Mouse (Mus musculus): ENCODE data around the gene Ptprcap. TPM values are rescaled to one million over a fixed set of nuclear protein-coding genes. Genes with fewer than 3 reads are reported as not detected.

Ptprcap gene
- total and polyA plus RNA-seq, 3 experiments, result 1.1 to 6.4 (median 1.7) TPM

- no peak for DNase-seq
- Histone ChIP-seq H3K27ac (peak overlapping the region; percentile 97), H3K79me2 (replicated peaks; ENCODE audit: control insufficient read depth, insufficient read depth, low read length) (no peaks in the 10 kb centered on the region), H3K4me3 (peak overlapping the region; percentile 75), H3K4me1 (ENCODE audit: control insufficient read depth, insufficient read depth, low read length) (peaks cover 9% of the 10 kb centered on the region), H3K36me3 (ENCODE audit: control insufficient read depth, insufficient read depth, low read length) (no peaks in the 10 kb centered on the region), H3K27me3 (ENCODE audit: control insufficient read depth, insufficient read depth, low read length) (no peaks in the 10 kb centered on the region), H3K9ac (ENCODE audit: low read depth, low read length) (peak overlapping the region; percentile 37)
- 42% methylated on average over 9 of the region's 9 CpGs for WGBS
- intact Hi-C loops (cut with DNase I), result loop anchor here (2.0 kb wide), 1 partner anchor 15 kb away; the partner anchor contains the start of gene Rps6kb2
- no peak for TF ChIP-seq CTCF (IDR thresholded peaks at IDR 0.05)
- TF ChIP-seq POLR2A (IDR thresholded peaks at IDR 0.05; ENCODE audit: insufficient read depth, low read depth, low read length), result peak; percentile 83; the same call in 1 of the 2 replicates
Observed at GRCm38 (mm10) chr19:4147782-4148490, 5.5 kb upstream of the Ptprcap start.

GRCm38 (mm10) chr19:4148491-4148806 is 5.0 kb upstream of the Ptprcap start, which contains the start of gene Coro1b:
Gene Coro1b, plus strand, starts transcription at chr19:4148619.
- intact Hi-C loops (cut with DNase I), result loop anchor here (2.0 kb wide), 1 partner anchor 14 kb away; the partner anchor contains the start of gene Rps6kb2
- no peak for TF ChIP-seq CTCF (IDR thresholded peaks at IDR 0.05)
- TF ChIP-seq EP300 (IDR thresholded peaks at IDR 0.05; ENCODE audit: insufficient read depth, low read depth, low read length), result 0 out of 2 replicates have a peak, but pooled peaks have one; percentile 48
- peak; percentile 82; the same call in 1 of the 2 replicates for TF ChIP-seq POLR2A (IDR thresholded peaks at IDR 0.05; ENCODE audit: insufficient read depth, low read depth, low read length)
- Histone ChIP-seq H3K4me3 (peak within 1 kb of the TSS; percentile 75), H3K27me3 (ENCODE audit: control insufficient read depth, insufficient read depth, low read length) (no peaks in the 10 kb centered on the region), H3K36me3 (ENCODE audit: control insufficient read depth, insufficient read depth, low read length) (no peaks in the 10 kb centered on the region), H3K27ac (peak within 1 kb of the TSS; percentile 97), H3K9ac (ENCODE audit: low read depth, low read length) (peak within 1 kb of the TSS; percentile 91), H3K79me2 (replicated peaks; ENCODE audit: control insufficient read depth, insufficient read depth, low read length) (no peaks in the 10 kb centered on the region), H3K4me1 (ENCODE audit: control insufficient read depth, insufficient read depth, low read length) (peaks cover 10% of the 10 kb centered on the region)
- DNase-seq, result peak; percentile 98 to 100
- WGBS, result under 1% methylated on average over 33 of the region's 33 CpGs

- DNase-seq, result no peak
- peak overlapping the region; percentile 91 for H3K9ac ChIP-seq (ENCODE audit: low read depth, low read length)
- no peaks in the 10 kb centered on the region for H3K79me2 ChIP-seq (replicated peaks; ENCODE audit: control insufficient read depth, insufficient read depth, low read length)
- H3K27ac ChIP-seq, result peak overlapping the region; percentile 97
- TF ChIP-seq EP300 (IDR thresholded peaks at IDR 0.05; ENCODE audit: insufficient read depth, low read depth, low read length), result no peak
- TF ChIP-seq POLR2A (IDR thresholded peaks at IDR 0.05; ENCODE audit: insufficient read depth, low read depth, low read length), result no peak
- no peak for TF ChIP-seq CTCF (IDR thresholded peaks at IDR 0.05)
- intact Hi-C loops (cut with DNase I), result loop anchor here (2.0 kb wide), 1 partner anchor 14 kb away; the partner anchor contains the start of gene Rps6kb2
- peaks cover 10% of the 10 kb centered on the region for H3K4me1 ChIP-seq (ENCODE audit: control insufficient read depth, insufficient read depth, low read length)
- WGBS, result 1% methylated on average over 8 of the region's 8 CpGs
- H3K27me3 ChIP-seq (ENCODE audit: control insufficient read depth, insufficient read depth, low read length), result no peaks in the 10 kb centered on the region
- peak overlapping the region; percentile 75 for H3K4me3 ChIP-seq
- H3K36me3 ChIP-seq (ENCODE audit: control insufficient read depth, insufficient read depth, low read length), result no peaks in the 10 kb centered on the region
Observed at GRCm38 (mm10) chr19:4148819-4149218, 4.6 kb upstream of the Ptprcap start.

- no peaks in the 10 kb centered on the region for H3K36me3 ChIP-seq (ENCODE audit: control insufficient read depth, insufficient read depth, low read length)
- H3K27ac ChIP-seq, result peak overlapping the region; percentile 97
- H3K79me2 ChIP-seq (replicated peaks; ENCODE audit: control insufficient read depth, insufficient read depth, low read length), result no peaks in the 10 kb centered on the region
- peak overlapping the region; percentile 75 for H3K4me3 ChIP-seq
- intact Hi-C loops (cut with DNase I), result loop anchor here (2.0 kb wide), 1 partner anchor 14 kb away; the partner anchor contains the start of gene Rps6kb2
- TF ChIP-seq POLR2A (IDR thresholded peaks at IDR 0.05; ENCODE audit: insufficient read depth, low read depth, low read length), result no peak
- no peak for TF ChIP-seq CTCF (IDR thresholded peaks at IDR 0.05)
- TF ChIP-seq EP300 (IDR thresholded peaks at IDR 0.05; ENCODE audit: insufficient read depth, low read depth, low read length), result no peak
- peaks cover 10% of the 10 kb centered on the region for H3K4me1 ChIP-seq (ENCODE audit: control insufficient read depth, insufficient read depth, low read length)
- peak overlapping the region; percentile 91 for H3K9ac ChIP-seq (ENCODE audit: low read depth, low read length)
- DNase-seq, result no peak
- no peaks in the 10 kb centered on the region for H3K27me3 ChIP-seq (ENCODE audit: control insufficient read depth, insufficient read depth, low read length)
- 60% methylated on average over 11 of the region's 11 CpGs for WGBS
Observed at GRCm38 (mm10) chr19:4149283-4149682, 4.1 kb upstream of the Ptprcap start.

- H3K4me3 ChIP-seq, result no peak overlapping the region; the same call in 1 of the 2 replicates
- intact Hi-C loops (cut with DNase I), result loop anchor here (2.0 kb wide), 1 partner anchor 13 kb away; the partner anchor contains the start of gene Rps6kb2
- 89% methylated on average over 17 of the region's 17 CpGs for WGBS
Observed at GRCm38 (mm10) chr19:4149764-4150461, 3.5 kb upstream of the Ptprcap start.

More at GRCm38 (mm10) chr19:4149764-4150461, 3.5 kb upstream of the Ptprcap start:
- Histone ChIP-seq H3K27ac (peak overlapping the region; percentile 97), H3K9ac (ENCODE audit: low read depth, low read length) (0 out of 2 replicates have a peak overlapping the region, but pooled peaks have one; percentile 3), H3K36me3 (ENCODE audit: control insufficient read depth, insufficient read depth, low read length) (no peaks in the 10 kb centered on the region), H3K4me1 (ENCODE audit: control insufficient read depth, insufficient read depth, low read length) (peaks cover 10% of the 10 kb centered on the region), H3K27me3 (ENCODE audit: control insufficient read depth, insufficient read depth, low read length) (no peaks in the 10 kb centered on the region), H3K79me2 (replicated peaks; ENCODE audit: control insufficient read depth, insufficient read depth, low read length) (no peaks in the 10 kb centered on the region)
- no peak for TF ChIP-seq CTCF (IDR thresholded peaks at IDR 0.05)
- DNase-seq, result no peak
